Mouse (Mus musculus) hindbrain, postnatal 0 days (tissue): Measurements from ENCODE around the gene Gys1. TPM values are rescaled to one million over a fixed set of nuclear protein-coding genes. Genes with fewer than 3 reads are reported as not detected.
A peak's percentile ranks its signal among the peaks of the same experiment; 100 is the strongest.

Experiments used
- ATAC-seq: fragments of 200-750 bp; cut with Nextera tagmentation; 2 replicates; pipeline ENCODE4 v1.8.0; 2017; ENCODE audit warnings: mild to moderate bottlenecking, moderate TSS enrichment, moderate library complexity
- DNase-seq: peaks from one replicate; pipeline ENCODE4 v3.0.0-alpha.2; 2015; ENCODE audit warnings: low spot score
- H3K27ac ChIP-seq: fragments of 300-500 bp; sonication (generic); 2 replicates; pipeline ENCODE4 v1.5.1; 2014; ENCODE audit warnings: mild to moderate bottlenecking
- H3K27me3 ChIP-seq: fragments of 300-500 bp; sonication (generic); 2 replicates; pipeline ENCODE4 v1.6.1; 2014; ENCODE audit warnings: low read length, mixed read lengths; ENCODE audit not compliant: insufficient read depth
- H3K36me3 ChIP-seq: fragments of 300-500 bp; sonication (generic); 2 replicates; pipeline ENCODE4 v1.6.1; 2014; ENCODE audit warnings: low read length, mixed read lengths; ENCODE audit not compliant: insufficient read depth
- H3K4me1 ChIP-seq: fragments of 300-500 bp; sonication (generic); 2 replicates; pipeline ENCODE4 v1.6.1; 2014; ENCODE audit warnings: antibody characterized with exemption, low read length, mixed read lengths; ENCODE audit not compliant: insufficient read depth
- H3K4me2 ChIP-seq: fragments of 300-500 bp; sonication (generic); 2 replicates; pipeline ENCODE4 v1.6.1; 2014; ENCODE audit warnings: low read depth, mild to moderate bottlenecking, low read length, moderate library complexity, mixed read lengths
- H3K4me3 ChIP-seq: fragments of 300-500 bp; sonication (generic); 2 replicates; pipeline ENCODE4 v1.5.1; 2014; ENCODE audit warnings: low read length
- H3K9ac ChIP-seq: fragments of 300-500 bp; sonication (generic); replicated peaks from 2 replicates; pipeline ENCODE4 v1.6.1; 2014; ENCODE audit warnings: mild to moderate bottlenecking, low read length, moderate library complexity, mixed read lengths
- H3K9me3 ChIP-seq: fragments of 300-500 bp; sonication (generic); 2 replicates; pipeline ENCODE4 v1.6.1; 2016; ENCODE audit warnings: low read length, mixed read lengths
- CTCF ChIP-seq: IDR thresholded peaks from 2 replicates; pipeline ENCODE4 v1.5.1; 2016; ENCODE audit warnings: antibody characterized with exemption, control low read depth, low read depth
- WGBS: fragments of 180-500 bp; shearing (Covaris S2); extraction: QIAGEN DNeasy Blood & Tissue Kit; methylation state at CpG from one replicate; pipeline ENCODE4 v1.1.7; 2014; 5-methylcytosine and 5-hydroxymethylcytosine counted together
- polyA plus RNA-seq: library from polyadenylated mRNA; unstranded; fragments of >200 nt; fragmentation: Nextera tagmentation; extraction: Ambion mirVana; gene quantifications from 2 replicates; pipeline ENCODE4 v1.2.1, GENCODE M21; 2015
- total RNA-seq: library from RNA; depleted of rRNA; stranded (reverse); fragments of >200 nt; gene quantifications from 2 replicates; pipeline ENCODE4 v1.2.3, GENCODE M21; 2014

The Gys1 gene
- total and polyA plus RNA-seq, 2 experiments from 2014 or later, result 16.4 to 22.4 TPM

- Histone ChIP-seq H3K27me3 (peaks cover 62% of the 10 kb centered on the region), H3K36me3 (no peaks in the 10 kb centered on the region), H3K4me1 (peaks cover 10% of the 10 kb centered on the region), H3K4me2 (no peak overlapping the region), H3K4me3 (no peak overlapping the region), H3K9me3 (no peaks in the 10 kb centered on the region), H3K9ac (no peak overlapping the region), H3K27ac (no peak overlapping the region)
- no peak for DNase-seq
- ATAC-seq, result no peak
- TF ChIP-seq CTCF, result no peak
- WGBS, result 44% methylated on average over 12 of the region's 12 CpGs
These were observed 19.9 kb upstream of the Gys1 start for GRCm38 (mm10) chr7:45414740-45415224.

GRCm38 (mm10) chr7:45415636-45416035 is 19.0 kb upstream of the Gys1 start:
- H3K4me2 ChIP-seq, result peak overlapping the region; percentile 1; the same call in 1 of the 2 replicates
- H3K36me3 ChIP-seq, result no peaks in the 10 kb centered on the region
- no peaks in the 10 kb centered on the region for H3K9me3 ChIP-seq
- H3K27ac ChIP-seq, result no peak overlapping the region
- 14% methylated on average over 37 of the region's 37 CpGs for WGBS
- peak overlapping the region; percentile 10; the same call in 1 of the 2 replicates for H3K4me3 ChIP-seq
- H3K27me3 ChIP-seq, result peaks cover 59% of the 10 kb centered on the region
- ATAC-seq (no peak), DNase-seq (no peak)
- H3K9ac ChIP-seq, result no peak overlapping the region
- H3K4me1 ChIP-seq, result peaks cover 10% of the 10 kb centered on the region
- no peak for TF ChIP-seq CTCF

- ATAC-seq, result no peak
- Histone ChIP-seq H3K27ac (no peak overlapping the region), H3K4me3 (no peak overlapping the region), H3K9ac (no peak overlapping the region), H3K4me1 (peaks cover 10% of the 10 kb centered on the region), H3K27me3 (peaks cover 45% of the 10 kb centered on the region), H3K9me3 (no peaks in the 10 kb centered on the region), H3K36me3 (peaks cover 21% of the 10 kb centered on the region), H3K4me2 (no peak overlapping the region)
- no peak for TF ChIP-seq CTCF
- WGBS, result 10% methylated on average over 13 of the region's 13 CpGs
- no peak for DNase-seq
These were observed 16.6 kb upstream of the Gys1 start for GRCm38 (mm10) chr7:45417962-45418492.

GRCm38 (mm10) chr7:45419859-45420614 is 14.6 kb upstream of the Gys1 start:
- WGBS, result 17% methylated on average over 27 of the region's 27 CpGs
- TF ChIP-seq CTCF, result no peak
- no peaks in the 10 kb centered on the region for H3K9me3 ChIP-seq
- H3K36me3 ChIP-seq, result peaks cover 40% of the 10 kb centered on the region
- H3K9ac ChIP-seq, result no peak overlapping the region
- no peak for ATAC-seq
- H3K4me2 ChIP-seq, result no peak overlapping the region
- H3K4me3 ChIP-seq, result no peak overlapping the region
- H3K27ac ChIP-seq, result no peak overlapping the region
- H3K4me1 ChIP-seq, result no peaks in the 10 kb centered on the region
- peaks cover 25% of the 10 kb centered on the region for H3K27me3 ChIP-seq
- DNase-seq, result no peak

GRCm38 (mm10) chr7:45420615-45420919 is 14.1 kb upstream of the Gys1 start, which contains the start of gene Lhb:
Gene Lhb (plus strand): TSS chr7:45420820.
- Histone ChIP-seq H3K36me3 (peaks cover 45% of the 10 kb centered on the region), H3K4me2 (no peak within 1 kb of the TSS), H3K27me3 (peaks cover 20% of the 10 kb centered on the region), H3K27ac (no peak within 1 kb of the TSS), H3K9ac (no peak within 1 kb of the TSS), H3K4me3 (no peak within 1 kb of the TSS), H3K4me1 (no peaks in the 10 kb centered on the region), H3K9me3 (no peaks in the 10 kb centered on the region)
- TF ChIP-seq CTCF, result no peak
- WGBS, result 66% methylated on average over 6 of the region's 6 CpGs
- DNase-seq (no peak), ATAC-seq (no peak)

- no peaks in the 10 kb centered on the region for H3K4me1 ChIP-seq
- no peak for TF ChIP-seq CTCF
- no peaks in the 10 kb centered on the region for H3K9me3 ChIP-seq
- H3K27me3 ChIP-seq, result peaks cover 15% of the 10 kb centered on the region
- no peak overlapping the region for H3K4me3 ChIP-seq
- WGBS, result 85% methylated on average over 14 of the region's 14 CpGs
- H3K27ac ChIP-seq, result no peak overlapping the region
- H3K36me3 ChIP-seq, result peaks cover 45% of the 10 kb centered on the region
- no peak for DNase-seq
- ATAC-seq, result no peak
- H3K9ac ChIP-seq, result no peak overlapping the region
- no peak overlapping the region for H3K4me2 ChIP-seq
These were observed 13.4 kb upstream of the Gys1 start for GRCm38 (mm10) chr7:45421194-45421593.

- Histone ChIP-seq H3K27me3 (no peaks in the 10 kb centered on the region), H3K4me2 (no peak overlapping the region), H3K9me3 (no peaks in the 10 kb centered on the region), H3K4me1 (no peaks in the 10 kb centered on the region), H3K4me3 (no peak overlapping the region), H3K36me3 (peaks cover 74% of the 10 kb centered on the region), H3K9ac (no peak overlapping the region), H3K27ac (no peak overlapping the region)
- no peak for DNase-seq
- no peak for ATAC-seq
- TF ChIP-seq CTCF, result no peak
- 90% methylated on average over 8 of the region's 8 CpGs for WGBS
These were observed 8.1 kb upstream of the Gys1 start for GRCm38 (mm10) chr7:45426556-45426955.
